In the genomic region with DNA sequence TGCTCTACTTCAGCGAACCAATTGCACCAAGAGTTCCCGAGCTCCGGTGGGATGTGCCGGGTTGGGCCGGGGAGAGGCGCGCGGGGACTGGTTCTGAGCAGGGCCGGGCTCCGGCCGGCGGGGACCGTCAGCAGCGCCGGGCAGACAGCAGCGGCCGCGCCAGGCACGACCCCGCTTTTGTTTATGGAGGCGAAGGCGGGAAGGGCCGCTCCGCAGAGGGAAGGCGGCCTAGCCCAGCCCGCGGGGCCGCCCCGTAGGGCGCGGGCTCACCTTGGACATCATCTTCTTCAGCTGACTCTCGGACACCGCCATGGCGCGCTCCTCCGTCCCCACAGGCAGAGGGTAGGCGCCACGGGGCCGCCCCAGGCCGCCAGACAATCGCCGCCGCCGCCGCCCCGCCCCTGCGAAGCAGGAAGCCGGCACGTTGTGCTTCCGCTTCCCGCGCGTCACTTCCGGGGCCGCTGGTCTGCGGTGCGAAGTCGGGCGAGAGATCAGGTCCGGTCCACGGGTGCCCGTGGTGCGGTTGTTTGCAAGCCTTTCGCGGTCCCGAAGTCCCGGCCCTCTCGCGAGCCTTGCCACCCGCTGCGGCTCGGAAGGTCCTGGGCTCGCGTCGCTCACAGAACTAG, we compare ENCODE assay signal across 8 mouse cellular contexts. TPM values are rescaled to one million over a fixed set of nuclear protein-coding genes. Genes with fewer than 3 reads are reported as not detected.
DNase-seq lines count a peak whose midpoint lies in the region; ATAC-seq lines count a peak whose summit lies in the region.

Gene Tsg101 (minus strand): TSS at position 419 of the 626 bp plus-strand sequence.

- intact Hi-C loops in gastrocnemius, postnatal 14 days (cut with DNase I; ENCODE audit: low total_unique reads): loop anchor here (10.0 kb wide), 1 partner anchor 115 kb away; no protein-coding TSS in a partner anchor
- intact Hi-C loops in left cerebral cortex, postnatal 10 days (cut with DNase I): no loop called here

- peak; percentile 91 for ATAC-seq in inflammation-experienced regulatory T-cells, adult 6 months
- peak; percentile 89 for ATAC-seq in megakaryocyte-erythroid progenitor cell, adult 5-6 weeks (replicated peaks; ENCODE audit: low FRiP score, low TSS enrichment, poor library complexity, severe bottlenecking)

- peak; percentile 78 for DNase-seq in adipocyte (ENCODE audit: low spot score)
- peak; percentile 93 for DNase-seq in embryo, embryonic 10 days (ENCODE audit: low spot score)
- DNase-seq in gastrocnemius, postnatal 14 days: peak; percentile 94
- DNase-seq in left cerebral cortex, postnatal 10 days (ENCODE audit: extremely low spot score in 1 of 2, low spot score in 2 of 2): peak; percentile 88 to 95
- DNase-seq in right cerebral cortex, postnatal 25 days: peak; percentile 94
- peak; percentile 85 to 93 for DNase-seq in urinary bladder, postnatal 4 days (ENCODE audit: low spot score in 2 of 2)

RNA-seq across cellular contexts. Expression of gene Tsg101, which starts in this region (rescaled TPM):
- total RNA-seq in gastrocnemius, postnatal 14 days (2021): 10 to 100 TPM; 43.4 to 49.2 TPM
- 100 to 1,000 TPM; 101 to 140 (median 128) TPM for polyA plus RNA-seq in inflammation-experienced regulatory T-cells, adult 6 months (2017; shearing (Covaris generic))
- total RNA-seq in left cerebral cortex, postnatal 10 days (2021): 10 to 100 TPM; 91.5 to 94.0 TPM
- total RNA-seq in megakaryocyte-erythroid progenitor cell, adult 5-6 weeks (2014; fragmentation: Nextera tagmentation): 69.9 and 95.9 TPM in 2 replicates
- total RNA-seq in megakaryocyte-erythroid progenitor cell, adult 5-6 weeks (2017): 42.1 and 79.1 TPM in 2 replicates

Comparison
In these comparisons a context has a peak if more than half of its experiments do, and no peak if none do; other contexts are left out.
1. Peak in every context shown above with its lines: DNase-seq and ATAC-seq.